Mouse (Mus musculus): ENCODE results near the gene Mrpl4. TPM values are rescaled to one million over a fixed set of nuclear protein-coding genes. Genes with fewer than 3 reads are reported as not detected.

Gene Mrpl4
- total RNA-seq, 1 experiment from 2014 or later = 26.6 TPM

Other genes with a start within 250 kb of the Mrpl4 start
- not detected in 2 replicates for gene Col5a3, start 187.7 kb upstream of the Mrpl4 start, total RNA-seq (2017)
- gene Rdh8, start 184.2 kb upstream of the Mrpl4 start, total RNA-seq (2017) = not detected in 2 replicates
- gene A230050P20Rik, start 134.1 kb upstream of the Mrpl4 start, total RNA-seq (2017) = 41.5 and 74.4 TPM in 2 replicates
- gene Angptl6, start 123.0 kb upstream of the Mrpl4 start, total RNA-seq (2017) = 0.79 and 0.88 TPM in 2 replicates
- 118 and 137 TPM in 2 replicates for gene Ppan, start 114.6 kb upstream of the Mrpl4 start, total RNA-seq (2017)
- 128 and 177 TPM in 2 replicates for gene Eif3g, start 104.1 kb upstream of the Mrpl4 start, total RNA-seq (2017)
- gene Dnmt1, start 42.9 kb upstream of the Mrpl4 start, total RNA-seq (2017) = 198 and 242 TPM in 2 replicates
- gene S1pr2, start 26.0 kb upstream of the Mrpl4 start, total RNA-seq (2017) = 1.9 and 2.2 TPM in 2 replicates
- 36.2 and 44.7 TPM in 2 replicates for gene Icam1, start 13.2 kb downstream of the Mrpl4 start, total RNA-seq (2017)
- gene Icam4, start 26.6 kb downstream of the Mrpl4 start, total RNA-seq (2017) = 3.0 and 7.9 TPM in 2 replicates
- gene Icam5, start 29.3 kb downstream of the Mrpl4 start, total RNA-seq (2017) = not detected in 2 replicates
- not detected in 2 replicates for gene Zglp1, start 64.4 kb downstream of the Mrpl4 start, total RNA-seq (2017)
- 0.44 TPM in 1 of 2 replicates, not detected in the other for gene Gm49373, start 70.4 kb downstream of the Mrpl4 start, total RNA-seq (2017)
- gene Fdx1l, start 70.9 kb downstream of the Mrpl4 start, total RNA-seq (2017) = 33.6 and 45.2 TPM in 2 replicates
- gene Gm38431, start 89.3 kb downstream of the Mrpl4 start, total RNA-seq (2017) = 3.3 and 13.1 TPM in 2 replicates
- 13.1 and 23.3 TPM in 2 replicates for gene Raver1, start 89.3 kb downstream of the Mrpl4 start, total RNA-seq (2017)
- 12.2 and 19.4 TPM in 2 replicates for gene Tyk2, start 128.5 kb downstream of the Mrpl4 start, total RNA-seq (2017)
- gene Cdc37, start 147.2 kb downstream of the Mrpl4 start, total RNA-seq (2017) = 238 and 347 TPM in 2 replicates
- 2.7 and 4.8 TPM in 2 replicates for gene Pde4a, start 163.0 kb downstream of the Mrpl4 start, total RNA-seq (2017)
- 37.4 and 39.0 TPM in 2 replicates for gene Keap1, start 236.6 kb downstream of the Mrpl4 start, total RNA-seq (2017)
- 0.25 and 0.50 TPM in 2 replicates for gene S1pr5, start 245.7 kb downstream of the Mrpl4 start, total RNA-seq (2017)